Mouse (Mus musculus) C2C12 (cell line): ENCODE results near the gene Rab40c. TPM values are rescaled to one million over a fixed set of nuclear protein-coding genes. Genes with fewer than 3 reads are reported as not detected.

Experiments
- H3K27me3 ChIP-seq: one replicate; pipeline ENCODE4 v1.6.1; 2011; ENCODE audit not compliant: control insufficient read depth, insufficient read depth, insufficient read length
- H3K36me3 ChIP-seq: one replicate; pipeline ENCODE4 v1.6.1; 2011; ENCODE audit not compliant: control insufficient read depth, insufficient read depth
- H3K4me3 ChIP-seq: one replicate; pipeline ENCODE4 v1.5.1; 2011; ENCODE audit warnings: mild to moderate bottlenecking, control low read depth; ENCODE audit not compliant: poor library complexity, insufficient read depth, severe bottlenecking
- H3K79me2 ChIP-seq: one replicate; pipeline ENCODE4 v1.6.1; 2011; ENCODE audit not compliant: control insufficient read depth, insufficient read depth
- H3K79me3 ChIP-seq: one replicate; pipeline ENCODE4 v1.6.1; 2011; ENCODE audit warnings: low read depth, control low read depth
- H3ac ChIP-seq: one replicate; pipeline ENCODE3; 2011; ENCODE audit warnings: low read depth; ENCODE audit not compliant: control insufficient read depth, insufficient read length
- CEBPB ChIP-seq: IDR thresholded peaks from one replicate; pipeline ENCODE4 v1.6.1; 2011; ENCODE audit warnings: low read depth, mild to moderate bottlenecking, control low read depth, moderate library complexity
- CTCF ChIP-seq: IDR thresholded peaks from one replicate; pipeline ENCODE4 v1.5.1; 2011; ENCODE audit not compliant: control insufficient read depth, insufficient read depth, insufficient read length
- FOSL1 ChIP-seq: IDR thresholded peaks from one replicate; pipeline ENCODE4 v1.8.0; 2011; ENCODE audit warnings: mild to moderate bottlenecking, low read length; ENCODE audit not compliant: poor library complexity, insufficient read depth, severe bottlenecking
- MAX ChIP-seq: IDR thresholded peaks from one replicate; pipeline ENCODE4 v1.6.1; 2011; ENCODE audit warnings: mild to moderate bottlenecking, control low read depth
- MYOD1 ChIP-seq: IDR thresholded peaks from one replicate; pipeline ENCODE4 v1.6.1; 2011; ENCODE audit warnings: low read depth; ENCODE audit not compliant: control insufficient read depth, insufficient read length
- MYOG ChIP-seq: IDR thresholded peaks from one replicate; pipeline ENCODE4 v1.6.1; 2011; ENCODE audit not compliant: control insufficient read depth, insufficient read length; ENCODE audit errors: extremely low read depth
- USF1 ChIP-seq: IDR thresholded peaks from one replicate; pipeline ENCODE4 v1.6.1; 2011; ENCODE audit warnings: low read depth, mild to moderate bottlenecking, control low read depth, moderate library complexity
- polyA plus RNA-seq: library from polyadenylated mRNA; unstranded; fragments of >200 nt; fragmentation: generic; extraction: Trizol; gene quantifications from one replicate; pipeline ENCODE4 v1.2.1, GENCODE M21; 2012; ENCODE audit warnings: missing spikeins

Rab40c gene
- polyA plus RNA-seq, 1 experiment: 14.4 TPM

GRCm38 (mm10) chr17:25941511-25942241 is 22.1 kb upstream of the Rab40c start:
- TF ChIP-seq MAX (peak; percentile 65), MYOG (no peak)
- peaks cover 39% of the 10 kb centered on the region for H3K79me2 ChIP-seq
- H3K4me3 ChIP-seq: peak overlapping the region; percentile 68
- peaks cover 13% of the 10 kb centered on the region for H3K36me3 ChIP-seq
- no peaks in the 10 kb centered on the region for H3K27me3 ChIP-seq
- H3ac ChIP-seq: peak overlapping the region; percentile 89
- H3K79me3 ChIP-seq: peaks cover 18% of the 10 kb centered on the region

- H3ac ChIP-seq: no peak overlapping the region
- H3K36me3 ChIP-seq: peaks cover 55% of the 10 kb centered on the region
- H3K27me3 ChIP-seq: no peaks in the 10 kb centered on the region
- H3K79me3 ChIP-seq: peaks cover 1% of the 10 kb centered on the region
- H3K4me3 ChIP-seq: no peak overlapping the region
- H3K79me2 ChIP-seq: peaks cover 9% of the 10 kb centered on the region
- TF ChIP-seq MYOD1: no peak
- no peak for TF ChIP-seq USF1
- no peak for TF ChIP-seq MYOG
- no peak for TF ChIP-seq MAX
- no peak for TF ChIP-seq CEBPB
- no peak for TF ChIP-seq CTCF
- TF ChIP-seq FOSL1: no peak
Observed at GRCm38 (mm10) chr17:25934526-25934925, 15.0 kb upstream of the Rab40c start.

- Histone ChIP-seq H3K4me3 (no peak overlapping the region), H3K79me2 (no peaks in the 10 kb centered on the region), H3K36me3 (peaks cover 25% of the 10 kb centered on the region), H3K27me3 (no peaks in the 10 kb centered on the region), H3ac (no peak overlapping the region), H3K79me3 (no peaks in the 10 kb centered on the region)
- TF ChIP-seq MYOG (no peak), FOSL1 (no peak), CEBPB (no peak), MAX (no peak), CTCF (no peak), MYOD1 (no peak), USF1 (no peak)
Observed at GRCm38 (mm10) chr17:25925348-25925747, 5.8 kb upstream of the Rab40c start.

GRCm38 (mm10) chr17:25922120-25922519 is 2.6 kb upstream of the Rab40c start:
- peaks cover 12% of the 10 kb centered on the region for H3K36me3 ChIP-seq

GRCm38 (mm10) chr17:25919786-25920642 is 487 bp upstream of the Rab40c start:
- peaks cover 44% of the 10 kb centered on the region for H3K79me2 ChIP-seq
- TF ChIP-seq MAX: peak; percentile 23
- TF ChIP-seq USF1: no peak
- peak; percentile 13 for TF ChIP-seq CEBPB
- TF ChIP-seq FOSL1: no peak
- peak overlapping the region; percentile 85 for H3K4me3 ChIP-seq
- H3K79me3 ChIP-seq: peaks cover 29% of the 10 kb centered on the region
- H3ac ChIP-seq: peak overlapping the region; percentile 58
- no peaks in the 10 kb centered on the region for H3K27me3 ChIP-seq
- H3K36me3 ChIP-seq: peaks cover 6% of the 10 kb centered on the region

More at GRCm38 (mm10) chr17:25922120-25922519, 2.6 kb upstream of the Rab40c start:
- TF ChIP-seq USF1 (no peak), MYOG (no peak), MAX (no peak), FOSL1 (no peak), MYOD1 (no peak), CEBPB (no peak), CTCF (no peak)
- H3K4me3 ChIP-seq: no peak overlapping the region
- peaks cover 23% of the 10 kb centered on the region for H3K79me2 ChIP-seq
- H3ac ChIP-seq: no peak overlapping the region
- no peaks in the 10 kb centered on the region for H3K27me3 ChIP-seq
- H3K79me3 ChIP-seq: peaks cover 17% of the 10 kb centered on the region
